Mouse (Mus musculus) stomach, postnatal 0 days (tissue): ENCODE data around the gene Hoxb6. TPM values are rescaled to one million over a fixed set of nuclear protein-coding genes. Genes with fewer than 3 reads are reported as not detected.
A peak's percentile ranks its signal among the peaks of the same experiment; 100 is the strongest.

Experiments
- ATAC-seq: fragments of 200-750 bp; cut with Nextera tagmentation; 2 replicates; pipeline ENCODE4 v1.8.0; 2017; ENCODE audit not compliant: low FRiP score, low TSS enrichment
- DNase-seq: peaks from one replicate; pipeline ENCODE4 v3.0.0-alpha.2; 2016; ENCODE audit warnings: low spot score
- H3K27ac ChIP-seq: fragments of 300-500 bp; sonication (generic); replicated peaks from 2 replicates; pipeline ENCODE4 v1.5.1; 2014; ENCODE audit warnings: mild to moderate bottlenecking, control low read depth
- H3K27me3 ChIP-seq: fragments of 300-500 bp; sonication (generic); 2 replicates; pipeline ENCODE4 v1.6.1; 2014; ENCODE audit warnings: low read length; ENCODE audit not compliant: control insufficient read depth, insufficient read depth
- H3K36me3 ChIP-seq: fragments of 300-500 bp; sonication (generic); 2 replicates; pipeline ENCODE4 v1.6.1; 2014; ENCODE audit warnings: low read length, mixed read lengths; ENCODE audit not compliant: control insufficient read depth, insufficient read depth
- H3K4me1 ChIP-seq: fragments of 300-500 bp; sonication (generic); replicated peaks from 2 replicates; pipeline ENCODE4 v1.6.1; 2014; ENCODE audit warnings: antibody characterized with exemption; ENCODE audit not compliant: control insufficient read depth, insufficient read depth
- H3K4me2 ChIP-seq: fragments of 300-500 bp; sonication (generic); replicated peaks from 2 replicates; pipeline ENCODE4 v1.6.1; 2014; ENCODE audit warnings: low read depth, mild to moderate bottlenecking, control low read depth, moderate library complexity
- H3K4me3 ChIP-seq: fragments of 300-500 bp; sonication (generic); 2 replicates; pipeline ENCODE4 v1.5.1; 2014; ENCODE audit warnings: low read depth, low read length, control low read depth
- H3K9ac ChIP-seq: fragments of 300-500 bp; sonication (generic); 2 replicates; pipeline ENCODE4 v1.6.1; 2014; ENCODE audit warnings: mild to moderate bottlenecking, low read length, control low read depth, mixed read lengths
- H3K9me3 ChIP-seq: fragments of 300-500 bp; sonication (generic); 2 replicates; pipeline ENCODE4 v1.6.1; 2016; ENCODE audit warnings: low read length; ENCODE audit not compliant: control insufficient read depth
- CTCF ChIP-seq: IDR thresholded peaks from 2 replicates; pipeline ENCODE4 v1.5.1; 2016; ENCODE audit warnings: antibody characterized with exemption, low read depth, mild to moderate bottlenecking, moderate library complexity
- EP300 ChIP-seq: optimal IDR thresholded peaks from 2 replicates; pipeline ENCODE3; 2016; ENCODE audit warnings: antibody characterized with exemption
- WGBS: fragments of 180-500 bp; shearing (Covaris S2); extraction: QIAGEN DNeasy Blood & Tissue Kit; methylation state at CpG from one replicate; pipeline ENCODE4 v1.1.7; 2014; 5-methylcytosine and 5-hydroxymethylcytosine counted together
- polyA plus RNA-seq: library from polyadenylated mRNA; unstranded; fragments of >200 nt; fragmentation: Nextera tagmentation; extraction: Ambion mirVana; gene quantifications from 2 replicates; pipeline ENCODE4 v1.2.1, GENCODE M21; 2015

The Hoxb6 gene
- polyA plus RNA-seq, 1 experiment from 2014 or later = 7.9 TPM

- H3K4me1 ChIP-seq = no peaks in the 10 kb centered on the region
- WGBS = 6% methylated on average over 27 of the region's 27 CpGs
- H3K4me3 ChIP-seq = peak within 1 kb of the TSS; percentile 45
- H3K27me3 ChIP-seq = peaks cover 35% of the 10 kb centered on the region
- TF ChIP-seq EP300 (no peak), CTCF (no peak)
- H3K4me2 ChIP-seq = peak within 1 kb of the TSS; percentile 68
- no peak within 1 kb of the TSS for H3K27ac ChIP-seq
- no peaks in the 10 kb centered on the region for H3K9me3 ChIP-seq
- H3K36me3 ChIP-seq = no peaks in the 10 kb centered on the region
- peak within 1 kb of the TSS; percentile 60; the same call in 1 of the 2 replicates for H3K9ac ChIP-seq
- ATAC-seq (no peak), DNase-seq (no peak)
Measured at GRCm38 (mm10) chr11:96281855-96282570, 10.3 kb upstream of the Hoxb6 start, which contains the start of gene Hoxb8. Gene Hoxb8 (plus strand): TSS chr11:96281905.

GRCm38 (mm10) chr11:96282795-96283430 lies 9.4 kb upstream of the Hoxb6 start:
- H3K27ac ChIP-seq = peak overlapping the region; percentile 88
- H3K9ac ChIP-seq = peak overlapping the region; percentile 60

GRCm38 (mm10) chr11:96284041-96284749 lies 8.1 kb upstream of the Hoxb6 start:
- Histone ChIP-seq H3K27ac (peak overlapping the region; percentile 88), H3K9ac (peak overlapping the region; percentile 60), H3K4me1 (0 out of 2 replicates have a peak, but pooled peaks cover 2% of the 10 kb centered on the region), H3K9me3 (no peaks in the 10 kb centered on the region), H3K36me3 (no peaks in the 10 kb centered on the region), H3K4me3 (peak overlapping the region; percentile 45), H3K4me2 (peak overlapping the region; percentile 68), H3K27me3 (peaks cover 32% of the 10 kb centered on the region)
- ATAC-seq = peak; percentile 41
- TF ChIP-seq EP300 (no peak), CTCF (peak; percentile 45; the same call in 1 of the 2 replicates)
- WGBS = under 1% methylated on average over 43 of the region's 49 CpGs
- DNase-seq = peak; percentile 54

More at GRCm38 (mm10) chr11:96282795-96283430, 9.4 kb upstream of the Hoxb6 start:
- Histone ChIP-seq H3K4me3 (peak overlapping the region; percentile 45), H3K4me2 (peak overlapping the region; percentile 68), H3K9me3 (no peaks in the 10 kb centered on the region), H3K4me1 (0 out of 2 replicates have a peak, but pooled peaks cover 2% of the 10 kb centered on the region), H3K36me3 (no peaks in the 10 kb centered on the region), H3K27me3 (peaks cover 32% of the 10 kb centered on the region)
- under 1% methylated on average over 47 of the region's 49 CpGs for WGBS
- TF ChIP-seq EP300 (no peak), CTCF (no peak)
- ATAC-seq (no peak), DNase-seq (no peak)

GRCm38 (mm10) chr11:96284774-96285734 lies 7.2 kb upstream of the Hoxb6 start:
- no peak for DNase-seq
- H3K27me3 ChIP-seq = peaks cover 25% of the 10 kb centered on the region
- H3K9me3 ChIP-seq = no peaks in the 10 kb centered on the region
- H3K4me2 ChIP-seq = peak overlapping the region; percentile 68
- no peak for TF ChIP-seq CTCF
- no peak for TF ChIP-seq EP300
- 0 out of 2 replicates have a peak, but pooled peaks cover 2% of the 10 kb centered on the region for H3K4me1 ChIP-seq
- WGBS = 3% methylated on average over 34 of the region's 37 CpGs
- H3K27ac ChIP-seq = peak overlapping the region; percentile 88
- peak overlapping the region; percentile 45 for H3K4me3 ChIP-seq
- H3K36me3 ChIP-seq = no peaks in the 10 kb centered on the region
- peak overlapping the region; percentile 60 for H3K9ac ChIP-seq
- peak; percentile 54 for ATAC-seq
